Mouse (Mus musculus): ENCODE measurements at regions not wholly inside any gene's neighbourhood (a gene's known extent, or its start where the extent isn't known, plus 50 kb on each side); places are given as distances from the start of the nearest gene placed in this dataset.
A peak's percentile ranks its signal among the peaks of the same experiment; 100 is the strongest.

DNA sequence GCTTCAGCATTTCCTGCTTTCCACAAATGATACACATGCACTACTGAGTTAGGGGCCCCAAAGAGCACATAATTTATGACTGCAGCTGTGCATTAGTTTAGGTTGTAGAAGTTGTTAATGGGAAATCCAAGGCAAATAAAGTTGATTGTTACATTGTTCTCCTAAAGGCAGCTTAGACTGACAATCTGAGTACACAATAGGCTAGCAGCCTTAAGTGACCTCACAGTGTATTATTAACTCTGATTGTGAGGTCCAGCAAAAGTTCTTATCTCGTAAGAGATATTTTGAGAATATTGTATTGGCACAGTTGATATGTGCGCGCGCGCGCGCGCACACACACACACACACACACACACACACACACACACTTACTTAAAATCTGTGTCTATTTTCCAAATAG, 70.5 kb upstream of the Yae1d1 start:
- 97% methylated on average over 8 of the region's 8 CpGs for WGBS
- H3K4me3 ChIP-seq, result no peak overlapping the region
- H3K36me3 ChIP-seq, result no peaks in the 10 kb centered on the region
- no peaks in the 10 kb centered on the region for H3K4me1 ChIP-seq
- no peak overlapping the region for H3K9ac ChIP-seq
- no peak overlapping the region for H3K4me2 ChIP-seq (replicated peaks)
- ATAC-seq (ENCODE audit: insufficient number of reproducible peaks, insufficient read depth, low FRiP score, low TSS enrichment), result no peak
- H3K9me3 ChIP-seq, result no peaks in the 10 kb centered on the region
- H3K27ac ChIP-seq, result no peak overlapping the region
- no peaks in the 10 kb centered on the region for H3K27me3 ChIP-seq

DNA sequence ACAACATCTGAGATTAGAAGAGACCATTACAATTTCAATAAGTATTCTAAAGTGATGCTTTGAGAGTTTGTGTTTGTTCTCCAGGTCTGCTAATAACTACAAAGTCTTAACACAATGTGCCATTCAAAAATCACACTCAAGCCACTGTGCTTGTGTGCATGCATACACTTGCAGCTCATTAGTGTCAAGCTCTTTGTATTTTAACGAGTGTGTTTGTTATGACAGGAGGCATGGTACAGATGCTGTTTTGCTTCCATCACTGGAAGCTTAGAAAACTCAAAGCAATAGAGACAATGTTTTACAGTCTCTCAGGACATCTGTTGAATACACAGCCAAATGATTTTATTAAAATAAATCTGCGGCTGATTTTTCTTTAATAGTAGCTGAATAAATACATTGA, 67.1 kb upstream of the Yae1d1 start:
- H3K9me3 ChIP-seq, result no peaks in the 10 kb centered on the region
- no peak overlapping the region for H3K4me2 ChIP-seq (replicated peaks)
- no peak overlapping the region for H3K4me3 ChIP-seq
- ATAC-seq (ENCODE audit: insufficient number of reproducible peaks, insufficient read depth, low FRiP score, low TSS enrichment), result no peak
- no peak overlapping the region for H3K27ac ChIP-seq
- H3K4me1 ChIP-seq, result no peaks in the 10 kb centered on the region
- no peaks in the 10 kb centered on the region for H3K27me3 ChIP-seq
- 82% methylated on average over 2 of the region's 2 CpGs for whole genome bisulfite sequencing
- H3K9ac ChIP-seq, result no peak overlapping the region
- no peaks in the 10 kb centered on the region for H3K36me3 ChIP-seq

DNA sequence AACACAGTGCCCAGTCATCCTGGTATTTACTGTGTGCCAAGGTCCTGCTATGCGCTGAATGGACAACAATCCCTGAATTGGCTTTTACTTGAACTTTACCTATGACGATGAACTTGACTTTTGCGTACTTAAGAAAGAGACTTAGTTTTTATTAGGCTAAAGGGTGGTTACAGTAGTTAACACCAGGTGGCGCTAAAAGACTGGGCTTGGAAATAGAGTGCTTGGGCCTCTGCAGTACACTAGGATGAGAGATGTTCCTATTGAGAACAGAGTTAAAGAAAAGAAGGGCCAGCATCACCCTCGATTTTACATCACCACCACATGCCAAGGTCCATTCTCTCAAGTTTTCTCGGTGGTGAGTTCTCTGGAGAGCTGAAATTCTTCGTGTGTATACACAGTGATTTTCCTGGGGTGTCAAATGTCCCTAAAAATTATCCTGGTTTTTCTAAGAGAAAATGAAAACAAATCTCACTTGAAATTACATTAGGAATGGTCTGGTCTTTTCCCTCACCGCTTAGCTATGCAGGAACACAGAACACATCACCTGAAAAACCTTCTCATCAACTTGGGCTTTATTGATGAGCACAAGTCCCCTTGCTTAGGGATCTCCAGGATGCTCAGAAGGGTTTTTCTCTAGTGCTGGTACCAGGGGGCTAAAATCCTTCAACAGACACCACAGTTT, 64.2 kb upstream of the Yae1d1 start:
- Histone ChIP-seq H3K27me3 (no peaks in the 10 kb centered on the region), H3K9ac (no peak overlapping the region), H3K27ac (no peak overlapping the region), H3K36me3 (no peaks in the 10 kb centered on the region), H3K4me2 (replicated peaks) (no peak overlapping the region), H3K4me3 (no peak overlapping the region), H3K4me1 (no peaks in the 10 kb centered on the region), H3K9me3 (0 out of 2 replicates have a peak, but pooled peaks cover 6% of the 10 kb centered on the region)
- 0 out of 2 replicates have a peak, but pooled peaks have one; percentile 64 for ATAC-seq (ENCODE audit: insufficient number of reproducible peaks, insufficient read depth, low FRiP score, low TSS enrichment)
- 26% methylated on average over 8 of the region's 8 CpGs for WGBS

DNA sequence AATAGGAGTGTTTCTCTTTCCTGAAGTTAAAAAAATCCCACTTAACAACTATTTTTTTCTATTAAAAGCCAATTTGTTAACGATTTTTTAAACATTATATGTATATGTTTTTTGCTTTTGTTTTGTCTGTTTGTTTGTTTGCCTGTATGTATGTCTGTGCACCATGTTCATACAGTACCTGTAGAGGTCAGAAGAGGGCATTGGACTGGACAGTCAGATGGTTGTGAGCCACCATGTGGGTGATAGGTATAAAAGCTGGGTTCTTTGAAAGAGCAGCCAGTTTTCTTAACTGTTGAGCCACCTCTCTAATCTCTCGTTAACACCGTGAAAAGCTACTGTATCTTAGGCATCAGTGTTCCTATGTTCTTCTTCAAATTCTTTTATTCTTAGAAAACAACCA, 63.7 kb upstream of the Yae1d1 start:
- H3K4me2 ChIP-seq (replicated peaks), result no peak overlapping the region
- H3K27me3 ChIP-seq, result no peaks in the 10 kb centered on the region
- no peak for ATAC-seq (ENCODE audit: insufficient number of reproducible peaks, insufficient read depth, low FRiP score, low TSS enrichment)
- no peak overlapping the region for H3K4me3 ChIP-seq
- H3K36me3 ChIP-seq, result no peaks in the 10 kb centered on the region
- 0 out of 2 replicates have a peak, but pooled peaks cover 6% of the 10 kb centered on the region for H3K9me3 ChIP-seq
- H3K4me1 ChIP-seq, result no peaks in the 10 kb centered on the region
- H3K9ac ChIP-seq, result no peak overlapping the region
- H3K27ac ChIP-seq, result no peak overlapping the region
- 61% methylated on average over 3 of the region's 3 CpGs for WGBS

DNA sequence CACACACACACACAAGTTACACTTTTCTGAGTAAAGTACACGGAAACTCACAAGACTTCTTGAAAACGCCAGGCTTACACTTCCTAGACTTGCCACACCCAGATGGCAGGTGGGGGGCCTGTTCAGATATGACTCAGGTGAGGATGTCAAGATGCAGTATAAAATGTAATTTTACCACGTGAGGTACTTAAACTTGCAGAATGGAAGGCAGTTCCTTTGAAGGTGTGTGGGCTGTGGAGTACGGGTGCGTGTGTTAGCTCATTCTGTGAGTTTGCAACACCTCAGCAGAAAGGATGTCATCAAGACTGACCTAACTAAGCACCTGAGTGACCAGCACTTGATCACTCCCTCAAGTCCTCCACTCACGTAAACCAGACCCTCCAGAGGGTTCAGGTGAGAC, 50.0 kb upstream of the Yae1d1 start:
- Histone ChIP-seq H3K4me2 (replicated peaks) (no peak overlapping the region), H3K9me3 (no peaks in the 10 kb centered on the region), H3K4me3 (no peak overlapping the region), H3K36me3 (no peaks in the 10 kb centered on the region), H3K27ac (no peak overlapping the region), H3K4me1 (no peaks in the 10 kb centered on the region), H3K27me3 (no peaks in the 10 kb centered on the region), H3K9ac (no peak overlapping the region)
- 90% methylated on average over 6 of the region's 6 CpGs for WGBS
- no peak for ATAC-seq (ENCODE audit: insufficient number of reproducible peaks, insufficient read depth, low FRiP score, low TSS enrichment)
